Mouse (Mus musculus) heart, postnatal 0 days (tissue): ENCODE measurements around the gene Socs7. TPM values are rescaled to one million over a fixed set of nuclear protein-coding genes. Genes with fewer than 3 reads are reported as not detected.
A peak's percentile ranks its signal among the peaks of the same experiment; 100 is the strongest.

Source experiments
- ATAC-seq: fragments of 200-750 bp; cut with Nextera tagmentation; 2 replicates; pipeline ENCODE4 v1.8.0; 2017; ENCODE audit warnings: low read depth, moderate number of reproducible peaks, moderate library complexity; ENCODE audit not compliant: insufficient read depth
- DNase-seq: peaks from one replicate; pipeline ENCODE4 v3.0.0-alpha.2; 2016; ENCODE audit warnings: low spot score
- H3K27ac ChIP-seq: fragments of 300-500 bp; sonication (generic); 2 replicates; pipeline ENCODE4 v1.5.1; 2014; ENCODE audit warnings: low read depth, mild to moderate bottlenecking
- H3K27me3 ChIP-seq: fragments of 300-500 bp; sonication (generic); 2 replicates; pipeline ENCODE4 v1.6.1; 2014; ENCODE audit warnings: low read length, mixed read lengths; ENCODE audit not compliant: control insufficient read depth, insufficient read depth
- H3K36me3 ChIP-seq: fragments of 300-500 bp; sonication (generic); replicated peaks from 2 replicates; pipeline ENCODE4 v1.6.1; 2014; ENCODE audit warnings: low read length, mixed read lengths; ENCODE audit not compliant: control insufficient read depth, insufficient read depth
- H3K4me1 ChIP-seq: fragments of 300-500 bp; sonication (generic); 2 replicates; pipeline ENCODE4 v1.6.1; 2014; ENCODE audit warnings: antibody characterized with exemption; ENCODE audit not compliant: control insufficient read depth, insufficient read depth
- H3K4me2 ChIP-seq: fragments of 300-500 bp; sonication (generic); 2 replicates; pipeline ENCODE4 v1.6.1; 2014; ENCODE audit warnings: low read depth, mild to moderate bottlenecking, low read length, moderate library complexity
- H3K4me3 ChIP-seq: fragments of 300-500 bp; sonication (generic); 2 replicates; pipeline ENCODE4 v1.5.1; 2014; ENCODE audit warnings: low read depth, low read length
- H3K9ac ChIP-seq: fragments of 300-500 bp; sonication (generic); replicated peaks from 2 replicates; pipeline ENCODE4 v1.6.1; 2014; ENCODE audit warnings: low read depth, low read length, mixed read lengths
- H3K9me3 ChIP-seq: fragments of 300-500 bp; sonication (generic); replicated peaks from 2 replicates; pipeline ENCODE4 v1.6.1; 2016; ENCODE audit warnings: low read length; ENCODE audit not compliant: control insufficient read depth
- CTCF ChIP-seq: IDR thresholded peaks from 2 replicates; pipeline ENCODE4 v1.5.1; 2016; ENCODE audit warnings: antibody characterized with exemption, control low read depth, low read depth
- EP300 ChIP-seq: IDR thresholded peaks from 2 replicates; pipeline ENCODE4 v1.6.1; 2016; ENCODE audit warnings: antibody characterized with exemption, low read depth
- WGBS: fragments of 180-500 bp; shearing (Covaris S2); extraction: QIAGEN DNeasy Blood & Tissue Kit; methylation state at CpG from one replicate; pipeline ENCODE4 v1.1.7; 2014; 5-methylcytosine and 5-hydroxymethylcytosine counted together
- polyA plus RNA-seq: library from polyadenylated mRNA; unstranded; fragments of >200 nt; fragmentation: Nextera tagmentation; extraction: Ambion mirVana; gene quantifications from 2 replicates; pipeline ENCODE4 v1.2.1, GENCODE M21; 2015
- total RNA-seq: library from RNA; depleted of rRNA; stranded (reverse); fragments of >200 nt; gene quantifications from 2 replicates; pipeline ENCODE4 v1.2.3, GENCODE M21; 2014; ENCODE audit warnings: low replicate concordance

Socs7 gene
- total and polyA plus RNA-seq, 2 experiments from 2014 or later = 2.1 to 15.4 TPM

GRCm38 (mm10) chr11:97427794-97428725, 65.7 kb downstream of the Socs7 start:
- Histone ChIP-seq H3K36me3 (no peaks in the 10 kb centered on the region), H3K27ac (peak overlapping the region; percentile 94), H3K9ac (peak overlapping the region; percentile 21; the same call in 1 of the 2 replicates), H3K4me2 (peak overlapping the region; percentile 66), H3K27me3 (no peaks in the 10 kb centered on the region), H3K9me3 (no peaks in the 10 kb centered on the region), H3K4me3 (peak overlapping the region; percentile 40), H3K4me1 (peaks cover 35% of the 10 kb centered on the region)
- DNase-seq (peak; percentile 94), ATAC-seq (peak; percentile 89)
- peak; percentile 69; the same call in 1 of the 2 replicates for TF ChIP-seq EP300
- TF ChIP-seq CTCF = no peak
- 2% methylated on average over 32 of the region's 32 CpGs for WGBS

- H3K27me3 ChIP-seq = no peaks in the 10 kb centered on the region
- no peaks in the 10 kb centered on the region for H3K36me3 ChIP-seq
- TF ChIP-seq EP300 (no peak), CTCF (no peak)
- DNase-seq = no peak
- peaks cover 33% of the 10 kb centered on the region for H3K4me1 ChIP-seq
- ATAC-seq = peak; percentile 1
- WGBS = 21% methylated on average over 4 of the region's 4 CpGs
- H3K9me3 ChIP-seq = no peaks in the 10 kb centered on the region
- H3K4me2 ChIP-seq = peak overlapping the region; percentile 66
- H3K9ac ChIP-seq = 0 out of 2 replicates have a peak overlapping the region, but pooled peaks have one; percentile 18
- H3K27ac ChIP-seq = peak overlapping the region; percentile 94
- H3K4me3 ChIP-seq = peak overlapping the region; percentile 40
These were observed 66.4 kb downstream of the Socs7 start for GRCm38 (mm10) chr11:97428726-97429077.

- ATAC-seq (no peak), DNase-seq (no peak)
- Histone ChIP-seq H3K9me3 (no peaks in the 10 kb centered on the region), H3K36me3 (no peaks in the 10 kb centered on the region), H3K9ac (no peak overlapping the region), H3K4me3 (no peak overlapping the region), H3K4me1 (peaks cover 26% of the 10 kb centered on the region), H3K4me2 (no peak overlapping the region), H3K27ac (peak overlapping the region; percentile 94), H3K27me3 (no peaks in the 10 kb centered on the region)
- no peak for TF ChIP-seq CTCF
- WGBS = 36% methylated on average over 8 of the region's 8 CpGs
These were observed 67.3 kb downstream of the Socs7 start for GRCm38 (mm10) chr11:97429615-97430014.

- peaks cover 46% of the 10 kb centered on the region for H3K4me1 ChIP-seq
- H3K27ac ChIP-seq = no peak overlapping the region
These were observed 69.7 kb downstream of the Socs7 start for GRCm38 (mm10) chr11:97432015-97432414.

GRCm38 (mm10) chr11:97432983-97433539, 70.7 kb downstream of the Socs7 start:
- WGBS = 45% methylated on average over 8 of the region's 8 CpGs
- no peak for ATAC-seq
- Histone ChIP-seq H3K27ac (no peak overlapping the region), H3K9ac (no peak overlapping the region), H3K4me1 (peaks cover 52% of the 10 kb centered on the region), H3K27me3 (no peaks in the 10 kb centered on the region), H3K36me3 (no peaks in the 10 kb centered on the region), H3K4me2 (no peak overlapping the region), H3K4me3 (no peak overlapping the region), H3K9me3 (no peaks in the 10 kb centered on the region)
- TF ChIP-seq EP300 (no peak), CTCF (no peak)
- DNase-seq = no peak

More at GRCm38 (mm10) chr11:97432015-97432414, 69.7 kb downstream of the Socs7 start:
- H3K9ac ChIP-seq = no peak overlapping the region
- no peak overlapping the region for H3K4me2 ChIP-seq
- no peaks in the 10 kb centered on the region for H3K9me3 ChIP-seq
- H3K36me3 ChIP-seq = no peaks in the 10 kb centered on the region
- TF ChIP-seq CTCF (peak; percentile 92), EP300 (no peak)
- 10% methylated on average over 3 of the region's 3 CpGs for WGBS
- H3K4me3 ChIP-seq = no peak overlapping the region
- peak; percentile 62 for DNase-seq
- no peak for ATAC-seq
- H3K27me3 ChIP-seq = no peaks in the 10 kb centered on the region
